Mouse (Mus musculus) R1 (cell line): Measurements from ENCODE around the gene Yif1a.

Experiments used
- DNase-seq: peaks from one replicate; pipeline ENCODE4 v3.0.0-alpha.2; 2018; ENCODE audit warnings: low read depth, low spot score

The Yif1a gene

GRCm38 (mm10) chr19:5060365-5061330, 27.7 kb upstream of the Yif1a start:
- peak; percentile 50 for DNase-seq

DNA sequence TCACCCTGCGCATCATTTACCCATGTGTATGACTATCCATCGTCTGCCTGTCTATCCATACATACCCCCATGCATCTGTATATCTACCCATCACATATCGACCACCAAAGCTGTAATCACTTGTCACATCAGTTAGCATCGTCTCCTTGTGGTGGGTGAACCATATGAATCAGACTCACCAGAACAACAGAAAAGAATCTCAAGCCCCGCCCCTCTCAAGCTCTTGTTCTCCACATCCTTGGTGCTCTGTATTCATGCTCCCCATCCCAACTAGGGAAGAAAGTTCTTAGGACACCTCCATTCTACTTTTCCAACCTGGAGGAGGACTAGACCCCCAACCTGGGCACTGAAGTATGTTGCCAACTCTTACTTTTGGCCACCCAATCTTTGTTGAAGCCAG, 26.3 kb upstream of the Yif1a start:
- no peak for DNase-seq

- DNase-seq, result no peak
These were observed 25.9 kb upstream of the Yif1a start for GRCm38 (mm10) chr19:5062446-5062845.

GRCm38 (mm10) chr19:5065104-5065503, 23.2 kb upstream of the Yif1a start:
- no peak for DNase-seq

DNA sequence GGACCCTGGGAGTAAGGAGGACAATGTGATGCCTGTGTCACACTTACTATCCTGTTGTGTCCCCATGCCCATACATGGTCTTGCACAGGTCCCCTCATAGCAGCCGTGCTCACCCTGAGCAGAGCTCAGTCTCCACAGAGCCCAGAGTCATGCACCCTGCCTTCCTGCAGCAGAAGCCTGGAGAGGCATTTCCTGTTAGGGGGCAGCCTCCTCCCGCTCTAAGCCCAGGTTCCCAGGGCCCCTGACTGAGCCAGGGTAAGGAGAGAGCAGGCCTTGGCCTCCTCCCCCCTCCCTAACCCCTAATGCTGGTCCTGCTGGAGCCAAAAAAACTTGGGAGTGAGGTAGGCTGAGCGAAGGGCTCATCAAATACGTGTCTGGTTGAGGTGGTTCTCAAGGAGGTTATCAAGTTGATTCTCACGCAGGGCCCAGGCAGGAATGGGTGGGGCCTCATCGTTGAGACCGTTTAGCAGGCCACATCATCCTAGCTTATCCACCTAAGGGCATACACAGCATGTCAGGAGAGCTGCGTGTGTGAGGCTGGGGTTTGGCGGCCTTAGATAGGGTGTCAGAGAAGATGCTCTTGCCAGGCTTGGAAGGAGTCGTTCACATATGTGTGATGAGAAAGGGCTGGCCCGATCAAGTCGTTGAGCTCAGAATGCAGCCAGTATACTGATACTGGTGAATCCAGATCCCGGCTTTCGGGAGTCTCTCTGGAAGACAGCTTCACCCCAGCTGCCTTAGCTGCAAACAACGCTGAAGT, 21.1 kb upstream of the Yif1a start:
- DNase-seq, result peak; percentile 33

DNA sequence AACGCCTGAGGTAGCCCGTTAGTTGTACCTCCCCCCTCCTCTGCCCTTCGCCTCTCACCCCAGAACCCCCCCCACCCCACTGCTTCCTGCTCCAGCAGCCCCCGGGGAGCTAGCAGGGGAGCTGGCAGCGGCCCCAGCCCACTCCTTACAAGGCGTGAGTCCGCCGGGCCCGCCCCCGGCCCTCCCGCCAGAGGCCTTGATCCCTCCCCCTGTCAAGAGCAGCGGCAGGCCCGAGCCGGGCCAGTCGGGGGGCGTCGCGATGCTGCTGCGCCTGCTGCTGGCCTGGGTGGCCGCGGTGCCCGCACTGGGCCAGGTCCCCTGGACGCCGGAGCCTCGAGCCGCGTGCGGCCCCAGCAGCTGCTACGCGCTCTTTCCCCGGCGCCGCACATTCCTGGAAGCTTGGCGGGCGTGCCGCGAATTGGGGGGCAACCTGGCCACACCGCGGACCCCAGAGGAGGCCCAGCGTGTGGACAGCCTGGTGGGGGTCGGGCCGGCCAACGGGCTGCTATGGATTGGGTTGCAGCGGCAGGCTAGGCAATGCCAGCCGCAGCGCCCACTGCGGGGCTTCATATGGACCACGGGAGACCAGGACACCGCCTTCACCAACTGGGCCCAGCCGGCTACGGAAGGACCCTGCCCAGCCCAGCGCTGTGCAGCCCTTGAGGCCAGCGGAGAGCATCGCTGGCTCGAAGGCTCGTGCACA, 20.3 kb upstream of the Yif1a start, which contains the start of gene Cd248:
Gene Cd248 (plus strand): TSS at position 212 of the 703 bp plus-strand sequence.
- peak; percentile 54 for DNase-seq

DNA sequence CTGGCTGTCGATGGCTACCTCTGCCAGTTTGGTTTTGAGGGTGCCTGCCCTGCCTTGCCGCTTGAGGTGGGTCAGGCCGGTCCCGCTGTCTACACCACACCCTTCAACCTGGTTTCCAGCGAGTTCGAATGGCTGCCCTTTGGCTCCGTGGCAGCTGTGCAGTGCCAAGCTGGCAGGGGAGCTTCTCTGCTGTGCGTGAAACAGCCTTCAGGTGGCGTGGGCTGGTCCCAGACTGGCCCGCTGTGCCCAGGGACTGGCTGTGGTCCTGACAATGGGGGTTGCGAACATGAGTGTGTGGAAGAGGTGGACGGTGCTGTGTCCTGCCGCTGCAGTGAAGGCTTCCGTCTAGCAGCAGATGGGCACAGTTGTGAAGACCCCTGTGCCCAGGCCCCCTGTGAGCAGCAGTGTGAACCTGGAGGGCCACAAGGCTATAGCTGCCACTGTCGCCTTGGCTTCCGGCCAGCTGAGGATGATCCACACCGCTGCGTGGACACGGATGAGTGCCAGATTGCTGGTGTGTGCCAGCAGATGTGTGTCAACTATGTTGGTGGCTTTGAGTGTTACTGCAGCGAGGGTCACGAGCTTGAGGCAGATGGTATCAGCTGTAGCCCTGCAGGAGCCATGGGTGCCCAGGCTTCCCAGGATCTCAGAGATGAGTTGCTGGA, 19.6 kb upstream of the Yif1a start:
- DNase-seq, result no peak

DNA sequence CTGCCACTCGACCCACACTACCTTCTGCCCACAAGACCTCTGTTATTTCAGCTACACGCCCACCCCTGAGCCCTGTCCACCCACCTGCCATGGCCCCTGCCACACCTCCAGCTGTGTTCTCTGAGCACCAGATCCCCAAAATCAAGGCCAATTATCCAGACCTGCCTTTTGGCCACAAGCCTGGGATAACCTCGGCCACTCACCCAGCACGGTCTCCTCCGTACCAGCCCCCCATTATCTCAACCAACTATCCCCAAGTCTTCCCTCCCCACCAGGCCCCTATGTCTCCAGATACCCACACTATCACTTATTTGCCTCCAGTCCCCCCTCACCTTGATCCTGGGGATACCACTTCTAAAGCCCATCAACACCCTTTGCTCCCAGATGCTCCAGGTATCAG, 18.9 kb upstream of the Yif1a start:
- no peak for DNase-seq

DNA sequence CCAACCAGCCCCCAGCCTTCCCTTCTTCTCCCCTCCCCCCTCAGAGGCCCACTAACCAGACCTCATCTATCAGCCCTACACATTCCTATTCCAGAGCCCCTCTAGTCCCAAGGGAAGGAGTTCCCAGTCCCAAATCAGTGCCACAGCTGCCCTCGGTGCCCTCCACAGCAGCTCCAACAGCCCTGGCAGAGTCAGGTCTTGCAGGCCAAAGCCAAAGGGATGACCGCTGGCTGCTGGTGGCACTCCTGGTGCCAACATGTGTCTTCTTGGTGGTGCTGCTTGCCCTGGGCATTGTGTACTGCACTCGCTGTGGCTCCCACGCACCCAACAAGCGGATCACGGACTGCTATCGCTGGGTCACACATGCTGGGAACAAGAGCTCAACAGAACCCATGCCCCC, 18.4 kb upstream of the Yif1a start:
- DNase-seq, result no peak

GRCm38 (mm10) chr19:5071077-5071476, 17.3 kb upstream of the Yif1a start:
- no peak for DNase-seq

GRCm38 (mm10) chr19:5071545-5072369, 16.6 kb upstream of the Yif1a start:
- DNase-seq, result peak; percentile 96

GRCm38 (mm10) chr19:5072389-5073019, 15.8 kb upstream of the Yif1a start:
- DNase-seq, result peak; percentile 92

GRCm38 (mm10) chr19:5073028-5073427, 15.3 kb upstream of the Yif1a start:
- peak; percentile 89 for DNase-seq

DNA sequence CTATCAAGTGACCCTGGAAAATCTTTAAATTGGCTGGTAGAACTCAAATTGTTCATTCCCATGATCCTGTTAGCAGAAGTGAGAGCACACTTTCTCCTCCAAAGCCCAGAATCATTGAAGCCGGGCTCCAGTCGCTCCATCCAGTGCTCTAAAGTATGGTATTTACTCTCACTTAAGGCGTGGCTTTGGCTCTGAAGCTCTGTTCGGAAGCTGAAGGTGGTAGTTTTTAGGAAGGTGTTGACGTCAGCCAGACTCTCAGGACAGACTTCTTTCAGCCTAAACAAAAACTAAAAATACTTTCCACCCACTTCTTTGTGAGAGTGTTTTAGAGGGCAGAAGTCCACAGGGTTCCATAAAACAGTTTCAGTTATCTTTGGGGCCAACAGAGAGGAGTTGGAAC, 14.8 kb upstream of the Yif1a start:
- no peak for DNase-seq

DNA sequence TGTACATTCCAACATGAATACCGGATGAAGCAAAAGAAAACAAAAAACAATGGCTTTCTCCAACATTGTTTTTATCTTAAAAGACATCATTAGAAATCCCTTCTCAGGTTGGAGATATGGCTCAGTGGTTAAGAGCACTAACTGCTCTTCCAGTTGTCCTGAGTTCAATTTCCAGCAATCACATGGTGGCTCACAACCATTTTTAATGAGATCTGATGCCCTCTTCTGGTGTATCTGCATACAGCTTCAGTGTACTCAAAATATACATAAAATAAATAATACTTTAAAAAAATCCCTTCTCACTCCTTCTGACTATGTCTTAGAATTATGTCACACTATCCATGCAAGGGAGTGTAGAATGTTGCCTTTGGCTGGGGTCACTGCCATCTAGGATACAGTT, 9.1 kb upstream of the Yif1a start:
- DNase-seq, result no peak

DNA sequence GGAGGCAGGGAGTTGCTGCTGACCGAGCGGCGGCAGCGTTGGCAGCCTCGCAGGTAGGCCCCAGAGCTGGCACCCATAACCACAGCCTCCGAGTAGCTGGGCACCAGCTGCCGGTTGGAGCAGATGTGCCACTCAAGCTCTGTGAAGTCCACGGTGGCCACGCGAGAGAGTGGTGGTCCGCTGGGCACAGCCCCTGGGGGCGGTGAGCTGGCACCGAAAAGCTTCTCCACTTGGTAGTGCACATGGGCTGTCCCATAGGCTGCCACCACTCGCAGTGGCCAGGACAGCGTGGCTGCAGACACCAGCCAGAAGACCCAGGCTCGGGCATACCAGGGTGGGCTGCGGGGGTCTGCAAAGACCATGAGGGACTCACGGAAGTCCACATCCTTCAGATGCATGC, 6.3 kb upstream of the Yif1a start:
- no peak for DNase-seq

DNA sequence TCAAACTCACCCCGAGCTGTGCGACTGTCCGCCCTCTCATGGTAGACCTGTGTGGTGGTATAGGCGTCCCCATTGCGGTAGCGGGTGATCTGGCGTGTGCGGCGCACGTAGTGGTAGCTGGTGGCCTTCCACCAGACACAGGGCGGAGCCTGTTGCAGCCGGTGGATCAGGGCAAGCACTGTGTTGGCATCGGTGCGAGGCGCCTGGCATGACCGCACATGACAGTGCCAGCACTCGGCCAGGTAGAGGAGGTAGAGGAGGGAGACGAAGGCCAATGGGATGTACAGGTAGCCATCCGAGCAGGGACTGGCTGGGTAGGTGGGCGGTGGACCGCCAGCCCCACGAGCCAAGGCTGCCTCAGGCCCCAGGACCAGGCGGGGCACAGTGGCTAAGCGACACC, 5.7 kb upstream of the Yif1a start:
- DNase-seq, result no peak

GRCm38 (mm10) chr19:5083961-5084833, 4.1 kb upstream of the Yif1a start:
- DNase-seq, result no peak

GRCm38 (mm10) chr19:5084834-5085144, 3.5 kb upstream of the Yif1a start:
- no peak for DNase-seq
